Mouse (Mus musculus): ENCODE data around the gene Wars2.

Gene Wars2

DNA sequence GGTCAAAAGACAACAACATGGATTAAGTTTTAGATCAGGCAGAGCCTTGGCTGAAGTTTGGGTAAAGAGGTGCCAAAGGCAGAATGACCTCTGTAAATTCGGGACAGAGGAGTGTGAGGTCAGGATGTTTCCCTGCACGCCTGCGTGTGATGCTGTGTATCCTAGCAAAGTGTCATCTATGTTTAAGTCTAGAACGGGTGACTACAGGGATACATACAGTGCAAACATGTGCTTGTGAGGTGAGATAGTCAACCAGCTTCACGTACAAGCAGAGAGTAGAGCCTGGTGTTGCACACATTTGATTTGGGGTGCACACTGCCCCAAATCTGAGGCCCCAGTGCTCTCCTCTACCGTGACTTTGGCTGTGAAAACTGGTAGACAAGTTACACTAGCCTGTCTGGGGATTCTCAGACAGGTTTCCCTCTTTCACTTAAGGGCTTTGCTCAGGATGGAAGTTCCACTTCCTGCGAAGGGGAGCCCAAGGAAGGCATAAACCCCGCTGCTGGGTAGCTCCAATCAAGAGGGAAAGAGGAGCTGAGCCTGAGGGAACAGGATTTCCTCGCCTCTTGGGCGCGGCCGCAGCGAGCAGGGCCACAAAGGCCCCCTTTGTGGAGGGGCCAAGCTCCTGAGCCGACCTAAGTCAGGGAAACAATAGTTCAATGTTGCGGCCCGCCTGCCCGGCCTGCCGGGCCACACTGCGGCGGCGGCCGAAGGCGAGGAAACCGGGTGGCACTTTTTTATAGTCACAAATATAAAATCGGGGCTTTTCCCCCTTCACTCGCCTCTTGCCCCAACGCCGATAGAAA lies 107.3 kb downstream of the Wars2 start:
- DNase-seq (ENCODE audit: low read depth) = no peak

DNA sequence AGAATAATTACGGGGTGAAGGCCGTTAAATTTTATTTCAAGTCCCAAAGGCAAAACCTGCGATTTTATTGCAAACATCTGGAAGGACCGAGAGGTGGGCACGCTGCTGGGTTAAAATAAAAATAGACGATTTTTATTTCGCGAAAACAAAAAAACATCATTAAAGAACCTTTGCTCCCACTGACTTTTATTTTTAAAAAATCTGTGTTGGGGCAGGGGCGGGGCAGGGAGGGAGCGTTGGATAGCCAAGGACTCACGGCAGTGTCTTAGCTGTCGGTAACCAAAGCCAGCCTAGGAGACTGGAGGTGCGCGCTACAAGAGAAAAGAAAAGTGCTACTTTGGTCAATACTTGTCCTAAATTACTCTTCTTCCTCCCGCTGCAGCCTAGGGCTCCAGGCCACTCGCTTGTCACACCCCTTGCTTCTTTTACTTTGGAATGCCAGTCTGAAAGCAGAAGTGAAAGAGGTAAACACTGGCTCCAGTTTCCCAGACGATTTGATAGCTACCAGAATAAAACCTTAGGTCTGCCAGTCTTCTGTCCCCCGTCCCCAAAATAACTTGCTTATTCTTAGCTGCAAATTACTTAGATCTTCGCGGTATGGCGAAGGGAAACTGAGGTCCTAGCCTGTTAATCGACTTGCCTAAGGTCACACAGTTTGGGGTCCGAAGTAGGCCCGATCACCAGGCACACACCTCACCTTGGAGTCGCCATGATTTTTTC lies 108.1 kb downstream of the Wars2 start:
- no peak for DNase-seq (ENCODE audit: low read depth)

GRCm38 (mm10) chr3:99249551-99249870 lies 108.6 kb downstream of the Wars2 start:
- no peak for DNase-seq (ENCODE audit: low read depth)

DNA sequence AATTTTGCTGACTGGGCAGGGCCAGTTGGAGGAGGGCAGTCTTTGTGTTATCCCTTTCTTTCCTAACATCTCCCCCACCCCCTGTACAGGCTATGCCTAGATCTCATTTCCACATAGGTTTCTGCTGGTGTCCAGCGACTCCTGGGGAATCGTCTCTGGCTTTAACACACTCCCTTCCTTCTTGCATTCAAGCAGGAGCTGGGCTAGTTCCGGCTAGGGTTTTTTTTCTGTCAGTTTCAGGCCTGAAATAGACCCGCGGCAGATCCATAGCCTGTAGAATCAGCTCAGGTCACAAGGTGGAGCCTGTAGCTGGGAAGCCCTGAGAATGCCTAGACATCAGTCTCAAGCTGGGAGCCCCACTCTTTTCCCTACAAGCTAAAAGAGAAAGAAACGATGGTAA lies 109.0 kb downstream of the Wars2 start:
- no peak for DNase-seq (ENCODE audit: low read depth)

DNA sequence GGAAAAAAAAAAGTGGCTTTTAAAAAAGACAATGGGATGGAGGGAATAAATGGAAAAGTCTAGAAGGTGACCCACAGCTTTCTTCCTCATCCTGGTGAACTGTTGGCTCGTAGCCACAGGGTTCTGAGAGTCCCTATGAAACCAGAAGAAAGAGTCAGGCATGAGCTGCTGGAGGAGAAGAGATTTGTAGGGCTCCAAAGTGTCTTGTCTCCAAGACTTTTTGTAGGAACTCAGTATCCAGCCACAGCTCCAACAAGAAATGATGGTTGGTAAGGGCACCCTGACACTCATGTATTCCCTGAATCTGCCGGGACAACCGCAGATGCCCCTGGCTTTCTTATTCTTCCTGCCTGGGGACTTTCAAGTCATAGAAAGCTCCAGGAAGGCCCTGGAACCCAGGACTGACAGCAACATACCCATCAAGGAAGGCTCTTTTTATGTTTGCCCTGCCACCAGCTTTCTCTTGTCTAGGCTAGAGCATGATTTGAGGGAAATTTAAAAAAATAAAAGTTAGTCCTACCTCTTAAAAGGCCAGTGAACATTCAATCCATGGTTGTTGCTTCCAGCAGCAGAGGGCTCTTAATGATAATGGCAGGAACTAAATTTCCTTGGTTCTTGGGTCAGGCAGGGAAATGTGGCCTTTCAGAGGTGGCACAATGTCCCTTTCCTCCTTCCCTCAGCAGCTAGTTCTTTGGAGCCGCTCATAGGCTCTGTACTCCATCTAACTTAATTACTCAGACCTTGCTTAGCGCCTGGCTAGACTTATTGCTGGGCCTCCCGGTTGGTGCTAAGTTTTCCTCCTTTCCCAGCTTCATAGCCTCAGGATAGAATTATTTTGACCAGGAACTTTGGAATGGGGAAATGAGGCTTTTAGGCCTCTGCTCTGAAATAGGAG lies 110.7 kb downstream of the Wars2 start:
- no peak for DNase-seq (ENCODE audit: low read depth)

GRCm38 (mm10) chr3:99252461-99253091 lies 111.7 kb downstream of the Wars2 start:
- DNase-seq (ENCODE audit: low read depth) = no peak

DNA sequence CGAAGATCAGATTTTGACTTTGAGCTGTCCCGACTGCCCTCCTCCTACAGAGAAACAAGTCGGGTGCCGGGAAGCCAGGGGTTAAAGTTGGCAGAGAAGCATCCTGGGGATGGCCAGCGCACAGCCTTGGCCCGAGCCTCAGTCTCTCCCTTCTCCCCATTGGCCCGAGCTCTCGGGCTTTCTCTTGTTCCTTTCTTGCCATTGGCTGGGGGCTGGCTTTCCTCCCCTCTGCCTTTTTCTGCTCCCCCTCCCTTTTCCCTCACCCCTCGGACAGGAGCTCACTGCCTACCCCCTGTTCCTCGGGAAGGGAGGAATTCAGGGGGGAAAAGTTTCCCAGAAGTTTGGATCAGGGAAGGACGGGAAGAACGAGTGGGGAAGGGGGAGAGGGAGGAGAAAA lies 112.2 kb downstream of the Wars2 start:
- DNase-seq (ENCODE audit: low read depth) = no peak

DNA sequence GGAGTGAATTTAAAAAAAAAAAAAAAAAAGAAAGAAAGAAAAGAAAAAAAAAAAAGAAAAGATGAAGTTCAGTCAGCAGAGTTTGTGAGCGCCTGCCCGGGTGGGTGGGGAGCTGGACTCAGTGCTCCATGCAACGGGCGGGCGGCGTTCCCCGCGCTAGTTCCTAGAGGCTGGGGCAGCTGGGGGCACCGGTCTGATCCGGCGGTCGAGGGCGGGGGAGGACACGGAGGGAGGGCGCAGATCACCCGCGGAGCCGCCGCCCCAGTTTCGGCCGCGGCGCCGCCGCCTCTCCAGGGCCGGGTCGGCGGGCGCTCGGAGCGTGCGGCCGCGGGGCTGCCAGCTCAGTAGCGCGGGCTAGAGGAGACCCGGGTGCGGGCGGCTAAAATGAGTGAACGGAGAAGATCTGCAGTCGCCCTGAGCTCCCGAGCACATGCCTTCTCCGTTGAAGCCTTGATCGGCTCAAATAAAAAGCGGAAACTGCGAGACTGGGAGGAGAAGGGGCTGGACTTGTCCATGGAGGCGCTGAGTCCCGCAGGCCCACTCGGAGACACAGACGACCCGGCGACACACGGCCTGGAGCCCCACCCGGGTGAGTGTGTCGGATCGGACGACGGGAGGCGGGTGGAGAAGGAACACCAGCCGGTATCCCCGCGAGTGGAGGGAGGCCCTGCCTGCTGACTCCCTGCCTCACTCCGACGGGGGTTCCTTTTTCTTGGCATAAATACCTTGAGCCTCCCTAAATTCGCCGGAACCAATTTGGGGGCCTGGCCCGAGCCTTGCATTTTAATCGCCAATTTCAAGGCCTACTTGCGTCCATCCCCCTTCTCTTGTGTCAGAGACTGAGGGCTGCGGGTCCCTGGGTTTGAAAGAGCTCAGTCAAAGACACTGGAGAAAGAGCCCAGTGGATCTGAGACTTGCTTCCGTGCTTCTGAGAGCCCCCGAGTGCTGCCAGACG lies 112.9 kb downstream of the Wars2 start:
- DNase-seq (ENCODE audit: low read depth) = no peak

DNA sequence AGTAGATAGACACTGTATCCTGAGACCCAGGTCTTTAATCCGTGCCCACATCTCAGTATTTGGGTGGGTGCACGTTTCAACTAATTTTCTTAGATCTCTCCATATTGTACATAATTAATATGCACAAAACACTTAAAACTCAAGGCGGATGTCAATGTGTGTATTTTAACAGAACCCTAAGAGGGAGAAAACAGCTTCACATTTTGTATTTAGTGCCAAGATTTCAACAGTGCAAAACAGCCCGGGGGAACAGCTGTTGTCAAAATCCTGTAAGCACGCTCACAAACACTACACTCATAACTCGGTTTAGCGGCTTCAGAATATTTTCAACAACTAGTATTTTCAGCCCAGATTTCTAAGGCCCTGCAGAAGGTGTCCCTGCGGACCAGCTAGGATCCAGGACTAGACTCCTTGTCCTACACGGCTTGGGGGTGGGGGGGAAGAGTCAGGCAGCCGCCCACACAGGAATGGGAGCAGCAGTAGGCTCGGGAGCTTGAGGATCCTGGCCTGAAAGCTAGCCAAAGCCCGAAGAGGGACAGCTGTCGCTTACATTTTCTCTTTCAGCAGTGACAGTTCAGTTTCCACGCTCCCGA lies 113.8 kb downstream of the Wars2 start:
- no peak for DNase-seq (ENCODE audit: low read depth)

DNA sequence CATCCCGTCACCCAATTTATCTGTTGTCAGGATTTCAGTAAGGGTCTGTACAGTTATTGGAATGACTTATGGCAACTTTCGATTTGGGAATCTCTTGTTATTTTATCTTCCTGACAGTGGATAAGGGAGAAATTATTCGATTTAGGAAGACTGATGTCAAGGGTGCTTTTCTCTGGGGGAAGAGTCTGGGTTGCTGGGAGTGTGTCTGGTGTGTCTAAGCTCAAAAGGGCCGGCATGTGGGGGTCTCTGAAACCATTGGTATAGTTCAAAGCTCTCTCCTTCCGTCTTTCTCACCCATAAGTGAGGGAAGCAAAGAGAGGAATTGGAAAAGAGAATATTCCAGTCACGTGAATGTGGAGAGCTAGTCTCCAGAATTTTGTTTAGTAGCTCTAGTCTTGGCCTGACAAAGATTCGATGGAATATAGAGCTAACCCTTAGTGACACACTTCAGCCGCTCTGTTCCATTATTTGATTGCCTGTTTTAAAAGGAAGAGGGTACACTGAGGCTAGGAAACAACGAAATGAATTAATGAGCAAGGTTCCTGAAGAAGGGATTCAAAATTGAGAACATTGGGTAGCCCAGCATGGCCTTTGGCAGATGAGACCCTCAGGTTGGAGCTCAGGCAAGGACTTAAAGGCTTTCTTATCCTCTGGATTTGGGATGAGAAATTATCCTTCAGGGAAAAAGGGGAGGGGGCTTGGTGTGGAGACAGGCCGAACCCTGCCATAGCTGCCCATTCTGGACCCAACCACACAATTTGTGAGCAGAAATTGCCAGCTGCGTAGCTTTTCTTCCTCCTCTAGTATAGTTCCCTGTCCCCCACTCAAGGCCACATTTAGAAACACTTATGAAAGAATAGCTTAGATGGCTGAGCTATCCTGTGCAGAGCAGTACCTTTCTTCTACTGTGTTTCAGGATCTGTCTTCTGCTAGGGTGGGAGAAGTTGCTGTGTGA lies 114.8 kb downstream of the Wars2 start:
- no peak for DNase-seq (ENCODE audit: low read depth)

DNA sequence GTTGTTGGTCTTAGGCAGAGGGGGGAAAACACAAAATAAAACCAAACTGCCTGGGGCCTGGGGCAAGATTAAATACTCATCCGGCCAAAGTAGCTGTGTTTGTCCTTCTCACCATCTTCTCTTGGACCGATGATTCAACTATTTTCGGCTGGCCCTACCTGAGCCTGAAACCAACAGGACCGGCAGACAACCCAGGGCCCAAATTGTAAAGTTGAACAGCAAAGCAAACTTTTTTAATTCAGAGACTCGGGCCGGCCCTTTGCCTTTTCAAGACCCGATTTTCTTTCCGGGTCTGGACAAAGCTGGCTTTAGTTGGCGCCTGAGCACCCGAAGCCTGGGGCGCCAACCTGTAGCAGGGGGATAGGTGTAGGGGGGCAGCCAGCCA lies 115.5 kb downstream of the Wars2 start:
- DNase-seq (ENCODE audit: low read depth) = no peak

DNA sequence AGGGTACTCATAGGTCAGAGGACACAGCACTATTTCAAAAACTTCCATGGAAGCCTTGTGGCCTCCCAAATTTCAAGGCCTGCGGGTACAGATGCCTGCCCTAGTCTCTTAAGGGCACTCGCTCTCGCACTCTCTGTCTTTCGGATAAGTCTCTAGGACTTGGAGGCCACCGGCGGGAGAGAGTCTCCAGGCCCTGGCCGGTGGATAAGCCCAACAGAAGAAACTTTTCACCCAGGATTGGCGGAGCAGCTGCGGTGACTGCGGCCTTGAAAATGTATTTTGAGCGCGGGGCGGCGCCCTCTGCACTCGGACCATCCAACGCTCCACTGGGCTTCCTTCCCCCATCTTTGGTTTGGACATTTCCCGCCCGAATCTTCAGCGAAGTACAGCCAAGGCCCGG lies 115.9 kb downstream of the Wars2 start:
- DNase-seq (ENCODE audit: low read depth) = no peak

GRCm38 (mm10) chr3:99257586-99258577 lies 117.0 kb downstream of the Wars2 start:
- no peak for DNase-seq (ENCODE audit: low read depth)

DNA sequence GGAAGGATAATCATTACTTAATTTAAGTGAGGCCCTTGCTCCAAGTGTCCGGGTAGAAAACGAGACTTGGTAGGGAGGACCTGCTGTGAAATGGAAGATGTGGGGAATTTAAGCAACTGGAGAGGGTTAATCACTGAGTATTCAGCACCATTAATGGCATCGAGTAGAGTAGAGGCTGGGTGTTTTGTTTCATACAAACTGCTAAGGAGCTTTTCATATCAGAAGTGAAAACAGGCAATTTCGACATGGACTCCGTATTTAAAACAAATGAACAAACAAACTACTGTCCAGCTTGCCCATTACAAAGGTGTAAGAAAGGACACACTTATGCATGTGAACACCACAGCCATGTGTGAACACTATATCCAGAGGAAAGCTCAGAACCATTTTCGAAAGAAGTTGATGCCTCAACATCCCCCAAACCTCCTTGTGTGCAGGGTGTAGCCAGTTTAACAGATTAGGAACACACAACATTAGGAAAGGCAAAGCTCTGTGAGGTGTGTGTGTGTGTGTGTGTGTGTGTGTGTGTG lies 118.9 kb downstream of the Wars2 start:
- DNase-seq (ENCODE audit: low read depth) = no peak

DNA sequence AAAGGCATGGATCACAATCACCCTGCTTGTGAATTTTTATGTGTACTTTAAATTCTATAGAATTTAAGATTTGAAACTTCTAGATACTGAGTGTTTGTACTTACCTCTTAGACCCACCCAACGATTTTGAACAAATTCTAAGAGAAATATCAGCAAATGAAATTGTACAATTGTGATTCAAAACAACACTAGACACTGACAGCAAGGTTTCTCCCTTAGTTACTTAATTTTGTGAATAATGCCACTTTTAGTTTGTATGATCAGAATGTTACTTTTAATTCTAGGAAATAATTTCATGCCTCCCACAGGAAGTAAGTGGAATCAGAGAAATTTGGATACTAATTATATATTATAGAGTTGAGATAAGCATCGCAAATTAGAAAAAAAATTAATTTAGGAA lies 119.5 kb downstream of the Wars2 start:
- DNase-seq (ENCODE audit: low read depth) = no peak

DNA sequence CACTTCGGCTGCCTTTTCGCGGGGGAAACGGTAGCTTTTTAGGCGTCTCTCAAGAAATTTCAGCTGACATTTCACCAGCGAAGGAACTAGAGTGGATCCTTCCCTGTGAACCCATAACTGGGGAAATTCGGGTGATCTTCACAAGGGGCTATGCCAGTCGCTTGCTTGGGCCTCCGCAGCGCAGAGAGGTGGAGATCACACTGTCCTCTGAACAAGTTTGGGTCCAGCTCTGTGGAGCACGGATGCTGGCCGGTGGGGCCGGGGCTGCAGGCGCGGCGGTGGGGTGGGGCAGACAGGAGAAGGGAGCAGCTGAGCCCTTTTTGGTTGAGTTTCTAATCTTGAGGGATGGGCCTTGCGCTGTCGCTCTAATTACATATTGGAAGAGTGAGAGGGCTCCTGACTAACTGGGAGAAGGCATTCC lies 120.5 kb downstream of the Wars2 start:
- DNase-seq (ENCODE audit: low read depth) = no peak

GRCm38 (mm10) chr3:99261986-99262385 lies 121.1 kb downstream of the Wars2 start:
- no peak for DNase-seq (ENCODE audit: low read depth)

- no peak for DNase-seq (ENCODE audit: low read depth)
Observed at GRCm38 (mm10) chr3:99263471-99263903, 122.6 kb downstream of the Wars2 start.

Measured in c-Kit-positive CD71-negative TER-119-negative erythroid progenitor cells, embryonic 14.5 days (primary cell).